Mouse (Mus musculus) forebrain, embryonic 12.5 days (tissue): ENCODE data around the gene Glis3. TPM values are rescaled to one million over a fixed set of nuclear protein-coding genes. Genes with fewer than 3 reads are reported as not detected.

Experiments used
- ATAC-seq: fragments of 200-750 bp; cut with Nextera tagmentation; 2 replicates; pipeline ENCODE4 v1.8.0; 2017; ENCODE audit warnings: moderate TSS enrichment; ENCODE audit not compliant: low FRiP score
- H3K27ac ChIP-seq: fragments of 300-500 bp; sonication (generic); 2 replicates; pipeline ENCODE4 v1.5.1; 2016; ENCODE audit warnings: mild to moderate bottlenecking
- H3K27me3 ChIP-seq: fragments of 300-500 bp; sonication (generic); 2 replicates; pipeline ENCODE4 v1.6.1; 2016; ENCODE audit warnings: mild to moderate bottlenecking
- H3K36me3 ChIP-seq: fragments of 300-500 bp; sonication (generic); replicated peaks from 2 replicates; pipeline ENCODE4 v1.6.1; 2016; ENCODE audit warnings: mild to moderate bottlenecking
- H3K4me1 ChIP-seq: fragments of 300-500 bp; sonication (generic); 2 replicates; pipeline ENCODE4 v1.6.1; 2016
- H3K4me2 ChIP-seq: fragments of 300-500 bp; sonication (generic); 2 replicates; pipeline ENCODE4 v1.6.1; 2016; ENCODE audit warnings: mild to moderate bottlenecking, moderate library complexity
- H3K4me3 ChIP-seq: fragments of 300-500 bp; sonication (generic); replicated peaks from 2 replicates; pipeline ENCODE4 v1.5.1; 2016; ENCODE audit warnings: mild to moderate bottlenecking
- H3K9ac ChIP-seq: fragments of 300-500 bp; sonication (generic); 2 replicates; pipeline ENCODE4 v1.6.1; 2016; ENCODE audit warnings: mild to moderate bottlenecking
- H3K9me3 ChIP-seq: fragments of 300-500 bp; sonication (generic); 2 replicates; pipeline ENCODE4 v1.6.1; 2016
- WGBS: fragments of 180-500 bp; shearing (Covaris S2); methylation state at CpG from one replicate; pipeline ENCODE4 v1.1.7; 2016; 5-methylcytosine and 5-hydroxymethylcytosine counted together
- polyA plus RNA-seq: library from polyadenylated mRNA; unstranded; fragments of >200 nt; fragmentation: Nextera tagmentation; extraction: Ambion mirVana; gene quantifications from 2 replicates; pipeline ENCODE4 v1.2.1, GENCODE M21; 2016

Gene Glis3
- polyA plus RNA-seq, 1 experiment from 2014 or later, result 2.6 TPM

DNA sequence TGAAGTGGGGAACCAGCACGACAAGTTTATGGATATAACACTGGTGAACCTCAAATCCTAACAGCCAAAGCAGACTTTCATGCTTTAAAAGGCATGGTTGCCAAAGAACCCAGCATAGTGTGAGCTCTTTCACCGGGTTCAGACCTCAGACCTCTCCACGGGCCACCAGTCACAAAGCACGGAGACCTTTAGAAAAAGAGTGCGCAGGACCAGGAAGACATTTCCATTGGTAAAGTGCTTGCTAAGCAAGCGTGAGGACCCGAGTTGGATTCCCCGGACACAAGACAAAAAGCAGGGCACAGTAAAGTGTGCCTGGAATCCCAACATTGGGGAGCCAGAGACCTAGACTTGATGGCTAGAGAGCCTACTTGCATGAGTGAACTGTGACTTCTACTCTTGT is 62.7 kb downstream of the Glis3 start:
- Histone ChIP-seq H3K27me3 (peaks cover 18% of the 10 kb centered on the region), H3K4me2 (no peak overlapping the region), H3K9me3 (no peaks in the 10 kb centered on the region), H3K36me3 (no peaks in the 10 kb centered on the region), H3K4me3 (no peak overlapping the region), H3K9ac (no peak overlapping the region), H3K4me1 (peaks cover 7% of the 10 kb centered on the region), H3K27ac (no peak overlapping the region)
- ATAC-seq, result no peak
- 69% methylated on average over 8 of the region's 8 CpGs for WGBS

DNA sequence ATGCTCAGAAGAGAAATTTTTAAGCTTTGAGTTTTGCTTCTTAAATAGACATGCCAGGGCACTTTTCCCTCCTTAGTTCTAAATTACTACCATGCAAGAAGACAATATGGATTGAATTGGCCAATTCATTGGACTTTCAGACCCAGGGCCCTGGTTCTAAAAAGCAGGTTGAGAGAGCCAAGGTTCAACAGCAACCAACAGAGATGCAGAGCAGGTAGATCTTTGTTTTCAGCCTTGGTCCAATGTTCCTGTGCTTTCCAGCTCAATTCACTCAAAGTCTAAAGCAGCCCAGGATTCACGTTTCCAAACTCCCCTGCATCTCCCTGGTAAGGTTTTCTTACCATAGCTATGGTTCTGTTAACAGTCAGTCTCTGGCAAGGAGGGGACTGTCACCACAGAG is 63.4 kb downstream of the Glis3 start:
- ATAC-seq, result no peak
- 43% methylated on average over 1 of the region's 1 CpGs for WGBS
- Histone ChIP-seq H3K9me3 (no peaks in the 10 kb centered on the region), H3K4me2 (no peak overlapping the region), H3K27ac (no peak overlapping the region), H3K36me3 (no peaks in the 10 kb centered on the region), H3K27me3 (peaks cover 18% of the 10 kb centered on the region), H3K4me3 (no peak overlapping the region), H3K9ac (no peak overlapping the region), H3K4me1 (peaks cover 7% of the 10 kb centered on the region)

DNA sequence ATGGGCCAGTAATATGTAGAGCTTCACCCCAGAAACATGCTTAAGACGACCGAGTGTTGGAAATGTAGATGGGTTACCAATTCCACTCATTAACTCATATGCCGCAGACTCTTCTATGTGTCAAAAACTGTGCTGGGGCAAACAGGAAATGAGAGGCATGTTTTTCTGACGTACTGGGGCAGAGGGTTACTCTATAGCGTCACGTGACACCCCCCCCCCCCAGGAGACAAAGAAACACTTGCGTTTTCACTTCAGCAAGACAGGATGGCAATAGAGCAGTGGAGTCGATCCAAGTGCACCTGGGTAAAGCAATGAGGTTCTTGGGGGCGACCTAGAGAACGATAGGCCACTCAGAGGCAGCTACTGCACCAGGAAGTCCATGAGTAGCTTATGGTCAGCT is 67.6 kb downstream of the Glis3 start:
- H3K9ac ChIP-seq, result no peak overlapping the region
- no peak overlapping the region for H3K4me2 ChIP-seq
- no peak overlapping the region for H3K4me3 ChIP-seq
- no peak for ATAC-seq
- H3K4me1 ChIP-seq, result peaks cover 21% of the 10 kb centered on the region
- H3K9me3 ChIP-seq, result no peaks in the 10 kb centered on the region
- no peak overlapping the region for H3K27ac ChIP-seq
- no peaks in the 10 kb centered on the region for H3K27me3 ChIP-seq
- H3K36me3 ChIP-seq, result no peaks in the 10 kb centered on the region
- 83% methylated on average over 10 of the region's 10 CpGs for WGBS

DNA sequence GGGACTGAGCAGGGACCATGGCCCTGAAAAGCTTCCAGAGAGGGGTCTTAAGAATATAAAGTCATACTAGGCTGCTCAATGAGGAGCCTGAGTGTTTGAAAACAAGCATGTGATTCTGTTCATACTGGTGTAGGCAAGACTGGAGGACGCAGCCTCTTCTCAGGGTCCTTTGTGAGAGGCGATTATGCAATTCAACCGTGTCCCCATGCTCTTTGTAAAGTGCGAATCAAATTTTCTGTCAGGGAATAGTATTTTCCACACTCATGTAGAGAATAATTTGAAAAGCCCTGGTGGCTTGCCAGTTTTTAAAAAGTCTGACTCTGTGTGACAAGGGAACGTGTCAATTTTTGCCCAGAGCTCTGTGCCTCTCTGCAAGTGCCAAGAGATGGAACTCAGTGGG is 71.1 kb downstream of the Glis3 start:
- Histone ChIP-seq H3K9ac (no peak overlapping the region), H3K4me2 (no peak overlapping the region), H3K27me3 (no peaks in the 10 kb centered on the region), H3K4me1 (peaks cover 14% of the 10 kb centered on the region; the same call in 1 of the 2 replicates), H3K4me3 (no peak overlapping the region), H3K36me3 (no peaks in the 10 kb centered on the region), H3K9me3 (no peaks in the 10 kb centered on the region), H3K27ac (no peak overlapping the region)
- no peak for ATAC-seq
- WGBS, result 45% methylated on average over 5 of the region's 5 CpGs

DNA sequence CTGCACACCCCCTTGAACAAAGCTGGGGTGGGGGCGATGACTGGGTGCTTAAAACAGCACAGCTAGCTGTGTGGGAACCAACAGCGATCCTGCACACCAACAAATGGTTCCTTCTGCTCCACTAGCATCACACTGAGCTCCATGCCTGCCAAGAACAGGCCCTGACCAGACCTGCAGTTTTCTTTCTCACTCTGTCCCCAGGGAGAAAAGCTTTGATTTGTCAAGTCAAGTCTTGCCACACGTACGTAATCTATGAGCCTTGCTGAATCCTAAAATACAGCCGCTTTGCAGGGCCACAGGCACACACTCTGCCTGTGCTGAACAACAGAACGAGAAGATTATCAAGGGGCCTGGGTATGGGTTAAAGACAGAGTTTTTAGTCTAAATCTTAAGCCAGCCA is 71.6 kb downstream of the Glis3 start:
- H3K27ac ChIP-seq, result no peak overlapping the region
- no peak overlapping the region for H3K9ac ChIP-seq
- H3K4me2 ChIP-seq, result no peak overlapping the region
- H3K4me3 ChIP-seq, result no peak overlapping the region
- H3K27me3 ChIP-seq, result no peaks in the 10 kb centered on the region
- H3K4me1 ChIP-seq, result peaks cover 14% of the 10 kb centered on the region; the same call in 1 of the 2 replicates
- no peaks in the 10 kb centered on the region for H3K36me3 ChIP-seq
- 78% methylated on average over 6 of the region's 6 CpGs for WGBS
- H3K9me3 ChIP-seq, result no peaks in the 10 kb centered on the region
- ATAC-seq, result no peak

DNA sequence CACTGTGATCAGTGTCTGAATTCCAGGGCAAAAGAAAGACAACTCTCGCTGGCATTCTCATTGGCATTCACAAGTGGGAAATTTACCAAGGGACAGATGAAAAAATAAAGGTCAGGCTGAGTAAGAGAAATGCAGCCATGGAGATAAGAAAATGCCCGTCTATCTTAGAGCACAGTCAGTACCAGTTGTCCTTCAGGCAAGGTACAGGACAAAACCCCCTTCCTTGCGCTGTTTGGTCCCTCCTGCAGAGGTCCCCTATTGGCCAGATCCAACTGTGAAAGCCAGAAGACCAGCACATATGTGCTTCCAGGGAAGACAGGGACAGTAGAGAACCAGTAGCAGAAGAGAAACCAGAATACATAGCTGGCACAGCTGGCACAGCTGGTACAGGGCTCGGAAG is 79.0 kb downstream of the Glis3 start:
- Histone ChIP-seq H3K4me2 (no peak overlapping the region), H3K4me1 (no peaks in the 10 kb centered on the region), H3K27me3 (no peaks in the 10 kb centered on the region), H3K27ac (no peak overlapping the region), H3K9me3 (no peaks in the 10 kb centered on the region), H3K9ac (no peak overlapping the region), H3K36me3 (no peaks in the 10 kb centered on the region), H3K4me3 (no peak overlapping the region)
- no peak for ATAC-seq
- WGBS, result 92% methylated on average over 4 of the region's 4 CpGs

DNA sequence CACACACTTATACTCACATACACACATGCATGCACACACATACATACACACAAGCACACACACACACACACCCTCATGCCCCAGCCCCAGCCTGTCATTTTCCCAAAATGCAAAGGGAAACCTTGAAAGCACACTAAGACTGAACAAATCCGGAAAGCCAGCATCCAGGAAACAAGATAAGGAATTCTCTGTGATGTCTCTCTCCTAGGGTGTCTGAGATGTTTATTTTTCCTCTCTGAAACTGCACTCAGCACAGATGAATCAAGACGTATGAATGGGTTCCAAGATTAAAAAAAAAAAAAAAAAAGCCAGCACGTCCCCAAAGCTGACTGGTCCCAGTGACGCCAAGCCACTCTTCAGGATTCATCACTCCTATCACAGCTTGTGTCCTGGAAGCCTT is 85.7 kb downstream of the Glis3 start:
- ATAC-seq, result no peak
- no peak overlapping the region for H3K4me3 ChIP-seq
- WGBS, result 77% methylated on average over 4 of the region's 4 CpGs
- H3K27ac ChIP-seq, result no peak overlapping the region
- no peaks in the 10 kb centered on the region; the same call in 1 of the 2 replicates for H3K4me1 ChIP-seq
- H3K4me2 ChIP-seq, result no peak overlapping the region
- no peaks in the 10 kb centered on the region for H3K9me3 ChIP-seq
- no peaks in the 10 kb centered on the region for H3K36me3 ChIP-seq
- 0 out of 2 replicates have a peak, but pooled peaks cover 6% of the 10 kb centered on the region for H3K27me3 ChIP-seq
- no peak overlapping the region for H3K9ac ChIP-seq

DNA sequence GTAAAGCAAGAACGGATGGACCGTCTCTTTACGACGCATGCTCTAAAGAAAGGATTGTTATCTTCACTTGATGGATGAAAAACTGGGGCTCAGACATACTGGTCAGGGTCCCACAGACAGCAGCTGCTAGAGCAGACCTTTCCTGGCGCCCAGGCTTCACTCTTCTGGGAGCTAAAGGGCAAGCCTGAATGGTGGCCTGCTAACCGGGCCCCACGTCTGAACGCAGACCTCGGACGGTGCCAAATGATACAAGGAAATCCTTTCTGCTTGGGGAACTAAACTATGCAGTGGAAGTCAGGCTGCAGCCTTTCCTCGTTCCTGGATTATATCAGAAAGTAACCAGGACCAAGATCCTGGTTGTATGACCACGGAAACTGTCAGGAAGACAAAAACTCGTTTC is 86.9 kb downstream of the Glis3 start:
- Histone ChIP-seq H3K9me3 (no peaks in the 10 kb centered on the region), H3K4me3 (no peak overlapping the region), H3K4me2 (no peak overlapping the region), H3K36me3 (no peaks in the 10 kb centered on the region), H3K4me1 (no peaks in the 10 kb centered on the region; the same call in 1 of the 2 replicates), H3K9ac (no peak overlapping the region), H3K27me3 (0 out of 2 replicates have a peak, but pooled peaks cover 6% of the 10 kb centered on the region), H3K27ac (no peak overlapping the region)
- 85% methylated on average over 13 of the region's 13 CpGs for WGBS
- no peak for ATAC-seq

DNA sequence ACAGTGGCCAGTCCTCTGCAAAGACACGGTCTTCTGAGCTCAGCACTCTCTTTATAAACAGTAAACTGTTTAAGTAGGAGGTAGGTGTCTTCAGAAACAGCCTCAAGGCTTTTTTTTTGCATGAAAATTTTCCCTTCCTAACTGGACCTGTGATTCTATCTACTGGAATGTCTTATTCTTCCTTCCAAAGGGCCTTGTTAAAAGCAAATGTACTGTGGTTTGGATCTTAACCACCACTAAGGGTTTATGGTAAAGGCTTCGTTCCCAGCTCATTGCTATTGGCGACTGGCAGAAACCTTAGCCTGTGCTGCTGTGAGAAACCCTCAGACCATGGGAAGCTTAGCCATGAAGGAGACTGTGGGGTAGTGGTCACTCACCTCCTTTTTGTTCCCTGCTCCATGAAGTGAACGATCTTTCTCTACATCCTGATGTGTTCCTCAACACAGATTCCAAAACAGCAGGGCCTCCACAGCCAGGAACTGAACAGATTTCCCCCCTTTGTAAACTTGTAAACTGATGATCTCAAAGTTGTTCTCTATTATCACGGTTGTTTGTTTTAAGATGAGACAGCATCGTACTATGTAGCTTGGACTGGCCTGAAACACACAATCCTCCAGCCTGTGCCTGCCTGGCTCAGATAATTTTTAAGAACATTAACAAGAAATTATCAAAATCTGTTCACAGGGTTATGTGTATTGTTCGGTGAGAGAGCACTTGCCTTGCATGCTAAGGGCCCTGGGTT is 88.0 kb downstream of the Glis3 start:
- H3K27me3 ChIP-seq, result peaks cover 6% of the 10 kb centered on the region; the same call in 1 of the 2 replicates
- no peaks in the 10 kb centered on the region for H3K9me3 ChIP-seq
- ATAC-seq, result no peak
- no peaks in the 10 kb centered on the region for H3K36me3 ChIP-seq
- H3K4me3 ChIP-seq, result no peak overlapping the region
- H3K9ac ChIP-seq, result no peak overlapping the region
- WGBS, result 86% methylated on average over 7 of the region's 7 CpGs
- H3K4me2 ChIP-seq, result no peak overlapping the region
- H3K4me1 ChIP-seq, result no peaks in the 10 kb centered on the region; the same call in 1 of the 2 replicates
- no peak overlapping the region for H3K27ac ChIP-seq

DNA sequence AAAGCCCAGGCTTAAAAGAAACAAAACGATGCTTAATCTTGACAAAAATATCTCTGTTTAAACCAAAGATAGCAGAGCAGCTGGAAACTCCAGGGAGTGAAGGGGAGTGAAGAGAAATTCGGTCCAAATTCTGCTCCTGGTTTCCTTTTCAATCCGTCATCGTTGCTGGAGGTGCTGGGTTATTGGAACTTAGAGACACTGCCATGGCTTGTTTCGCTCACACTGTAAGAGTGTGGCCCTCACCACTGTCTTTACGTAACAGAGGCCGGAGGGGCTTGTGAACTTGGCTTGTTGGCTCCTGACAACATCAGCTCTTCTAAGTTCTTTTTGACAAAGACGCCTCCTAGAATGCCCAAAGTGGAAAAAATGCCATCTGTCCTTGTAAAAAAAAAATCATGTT is 99.4 kb downstream of the Glis3 start:
- H3K4me1 ChIP-seq, result peaks cover 14% of the 10 kb centered on the region; the same call in 1 of the 2 replicates
- H3K9me3 ChIP-seq, result no peaks in the 10 kb centered on the region
- ATAC-seq, result no peak
- no peak overlapping the region for H3K4me3 ChIP-seq
- peaks cover 66% of the 10 kb centered on the region for H3K27me3 ChIP-seq
- no peak overlapping the region for H3K27ac ChIP-seq
- H3K36me3 ChIP-seq, result no peaks in the 10 kb centered on the region
- 62% methylated on average over 8 of the region's 8 CpGs for WGBS
- no peak overlapping the region for H3K4me2 ChIP-seq
- H3K9ac ChIP-seq, result no peak overlapping the region

DNA sequence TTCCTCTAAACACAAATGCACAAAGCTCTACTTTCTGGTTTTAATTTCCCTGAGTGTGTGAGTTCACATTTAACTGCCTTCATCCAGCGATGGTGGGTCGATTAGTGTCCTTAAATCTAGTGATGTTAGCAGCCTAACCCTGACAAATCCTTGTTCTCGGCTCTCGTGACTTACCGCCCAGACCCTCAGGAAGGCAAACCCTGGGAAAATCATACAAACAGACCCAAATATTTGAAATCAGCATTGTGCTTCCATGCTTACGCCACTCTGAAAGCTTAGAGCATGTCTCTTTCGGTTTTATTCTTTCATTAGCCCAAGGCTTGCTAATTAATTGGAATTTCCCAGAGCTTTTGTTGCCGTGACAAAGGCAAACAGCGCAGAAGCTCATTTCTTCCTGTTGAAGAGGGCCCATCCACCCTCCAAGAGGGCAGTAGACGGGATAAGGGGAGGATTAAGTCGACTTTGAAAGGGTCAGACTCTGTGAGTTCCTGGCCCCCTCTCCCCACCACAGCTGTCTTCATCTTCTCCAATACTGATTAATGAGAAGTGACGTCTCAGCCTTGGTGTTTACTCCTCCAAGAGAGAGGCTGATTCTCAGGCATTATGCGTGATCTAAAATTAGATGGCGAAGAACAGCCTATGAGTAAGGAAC is 100.0 kb downstream of the Glis3 start:
- Histone ChIP-seq H3K4me3 (no peak overlapping the region), H3K27ac (no peak overlapping the region), H3K4me1 (peaks cover 14% of the 10 kb centered on the region; the same call in 1 of the 2 replicates), H3K4me2 (peak overlapping the region; percentile 41), H3K9ac (no peak overlapping the region), H3K27me3 (peaks cover 66% of the 10 kb centered on the region), H3K9me3 (no peaks in the 10 kb centered on the region), H3K36me3 (no peaks in the 10 kb centered on the region)
- peak; percentile 89 for ATAC-seq
- WGBS, result 4% methylated on average over 14 of the region's 14 CpGs

DNA sequence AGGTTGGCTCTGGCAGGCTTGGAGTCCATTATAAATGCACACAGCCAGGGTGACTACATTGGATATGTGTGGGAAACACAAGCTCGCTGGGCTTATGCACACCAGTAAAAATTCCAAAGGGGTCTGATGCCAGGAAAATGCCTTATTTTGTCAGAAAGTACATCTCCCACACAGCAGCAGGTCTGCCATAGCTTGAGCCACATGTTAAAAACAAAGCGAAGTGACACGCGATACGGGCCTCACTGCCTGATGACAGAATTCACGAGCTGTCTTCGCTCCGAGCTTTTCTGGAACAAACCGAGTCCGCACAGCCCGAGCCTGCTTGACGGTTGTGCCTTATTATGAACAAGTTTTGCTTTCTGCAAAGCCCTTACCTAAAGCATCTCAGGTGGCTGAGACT is 102.9 kb downstream of the Glis3 start:
- H3K27ac ChIP-seq, result no peak overlapping the region
- H3K9ac ChIP-seq, result no peak overlapping the region
- peaks cover 14% of the 10 kb centered on the region; the same call in 1 of the 2 replicates for H3K4me1 ChIP-seq
- no peaks in the 10 kb centered on the region for H3K9me3 ChIP-seq
- no peak overlapping the region for H3K4me3 ChIP-seq
- H3K36me3 ChIP-seq, result no peaks in the 10 kb centered on the region
- WGBS, result 94% methylated on average over 12 of the region's 12 CpGs
- no peak for ATAC-seq
- no peak overlapping the region for H3K4me2 ChIP-seq
- peaks cover 57% of the 10 kb centered on the region for H3K27me3 ChIP-seq

DNA sequence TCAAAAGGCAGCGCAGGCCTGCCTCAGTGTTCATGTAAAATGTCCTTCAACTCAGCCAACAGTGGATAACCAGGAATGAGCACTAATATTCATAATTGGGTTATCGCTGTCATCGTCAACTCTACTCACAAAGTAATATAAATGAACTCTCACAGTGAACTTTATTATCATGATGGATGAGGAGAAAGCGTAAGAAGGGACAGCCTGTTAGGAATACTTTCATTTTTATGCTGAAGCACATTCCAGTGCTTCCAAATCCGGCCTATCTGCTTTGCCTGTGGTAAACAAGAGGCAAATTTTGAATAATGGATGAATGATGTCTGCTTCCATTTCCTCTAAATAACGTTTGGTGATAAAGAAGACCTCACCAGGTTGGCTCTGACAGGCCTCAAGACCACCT is 103.3 kb downstream of the Glis3 start:
- Histone ChIP-seq H3K9ac (no peak overlapping the region), H3K9me3 (no peaks in the 10 kb centered on the region), H3K27me3 (peaks cover 55% of the 10 kb centered on the region), H3K4me1 (peaks cover 14% of the 10 kb centered on the region; the same call in 1 of the 2 replicates), H3K4me2 (no peak overlapping the region), H3K4me3 (no peak overlapping the region), H3K27ac (no peak overlapping the region), H3K36me3 (no peaks in the 10 kb centered on the region)
- 92% methylated on average over 6 of the region's 6 CpGs for WGBS
- ATAC-seq, result no peak
